Mouse (Mus musculus) neutrophil, adult 59 days (primary cell): ENCODE results near the gene Serpinb5. TPM values are rescaled to one million over a fixed set of nuclear protein-coding genes. Genes with fewer than 3 reads are reported as not detected.

Experiments used
- total RNA-seq, 2 experiments: library from RNA; stranded (reverse); gene quantifications; 1 replicate in 1 of 2; 2 replicates in 1 of 2; pipeline ENCODE4 v1.2.4; 2023

The Serpinb5 gene
- not detected for total RNA-seq

DNA sequence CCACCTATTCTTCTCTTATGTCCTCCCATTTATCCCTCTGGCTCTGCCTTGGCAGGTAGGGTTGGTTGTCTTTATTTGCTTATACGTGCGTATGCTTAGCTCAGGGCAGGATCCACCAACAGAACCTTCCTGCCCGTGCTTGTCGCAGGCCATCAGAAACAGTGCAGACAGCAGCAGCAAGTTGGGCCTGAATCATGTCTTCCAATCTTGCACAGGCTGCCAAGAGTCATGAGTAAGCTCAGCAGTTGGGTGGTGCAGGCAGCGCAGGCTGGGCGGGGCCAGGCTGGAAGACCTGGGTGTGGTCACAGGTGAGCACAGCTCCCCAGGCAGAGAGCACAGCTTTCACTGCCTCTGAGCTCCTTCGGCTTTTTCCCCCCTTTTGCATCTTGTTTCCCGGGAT lies at the start of gene Serpinb5:
Gene Serpinb5 (plus strand): TSS at position 327 of the 400 bp plus-strand sequence.

Other genes with a start within 250 kb of the Serpinb5 start
- 1 to 10 TPM; 5.8 to 6.3 TPM for gene Bcl2, start 146.9 kb upstream of the Serpinb5 start, total RNA-seq
- 1 to 10 TPM; 9.3 TPM for gene Kdsr, start 101.4 kb upstream of the Serpinb5 start, total RNA-seq
- gene Vps4b, start 64.4 kb upstream of the Serpinb5 start, total RNA-seq = 100 to 1,000 TPM; 150 to 173 TPM
- gene Serpinb12, start 73.3 kb downstream of the Serpinb5 start, total RNA-seq = under 1 TPM in 1 of 2 experiments, not detected in 1; 0.24 TPM
- not detected for gene Serpinb13, start 119.8 kb downstream of the Serpinb5 start, total RNA-seq
- gene Serpinb3a, start 191.1 kb downstream of the Serpinb5 start, total RNA-seq = not detected
- gene Serpinb3d, start 222.3 kb downstream of the Serpinb5 start, total RNA-seq = not detected